Mouse (Mus musculus) ZHBTc4 (cell line): ENCODE measurements around the gene Lpar5.

Experiments used
- DNase-seq: peaks from one replicate; pipeline ENCODE4 v3.0.0-alpha.2; 2011; ENCODE audit warnings: low read depth, low spot score

Gene Lpar5

GRCm38 (mm10) chr6:125128724-125129123 lies 61.0 kb downstream of the Lpar5 start:
- no peak for DNase-seq

DNA sequence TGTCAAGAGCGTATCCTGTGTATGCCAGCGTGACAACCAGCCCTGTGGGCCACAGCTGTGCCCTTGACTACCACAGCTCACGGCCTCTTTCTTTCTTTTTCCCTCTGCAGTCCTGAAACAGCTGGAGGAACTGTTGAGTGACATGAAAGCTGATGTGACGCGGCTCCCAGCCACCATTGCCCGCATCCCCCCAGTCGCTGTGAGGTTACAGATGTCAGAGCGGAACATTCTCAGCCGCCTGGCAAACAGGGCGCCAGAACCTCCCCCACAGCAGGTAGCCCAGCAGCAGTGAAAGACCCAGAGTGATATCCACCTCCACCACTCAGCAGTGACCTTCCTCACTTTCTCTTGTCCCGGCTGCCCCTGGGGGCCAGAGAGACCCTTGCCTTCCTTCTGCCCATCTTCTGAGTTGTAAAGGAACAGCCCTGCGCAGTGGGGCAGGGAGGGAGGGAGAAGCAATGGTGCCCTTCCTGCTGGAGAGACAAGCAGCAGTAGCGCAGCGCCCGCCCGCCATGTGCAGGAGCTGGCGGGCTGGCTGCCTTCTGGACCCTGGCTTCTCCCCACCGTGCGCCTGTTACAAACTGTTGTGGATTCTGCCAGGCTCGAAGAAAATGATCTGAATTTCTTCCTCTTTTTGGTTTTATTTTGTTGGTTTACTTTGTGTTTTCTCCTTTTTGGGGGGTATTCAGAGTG lies 62.1 kb downstream of the Lpar5 start:
- peak; percentile 65 for DNase-seq

GRCm38 (mm10) chr6:125131302-125132156 lies 63.8 kb downstream of the Lpar5 start, which contains the start of gene Nop2:
Gene Nop2, plus strand, starts transcription at chr6:125131909.
- DNase-seq = peak; percentile 98
